Mouse (Mus musculus) gastrocnemius, postnatal 4 days (tissue): ENCODE data around the gene Zfp760. TPM values are rescaled to one million over a fixed set of nuclear protein-coding genes. Genes with fewer than 3 reads are reported as not detected.

Experiments used
- total RNA-seq, 2 experiments: library from RNA; stranded (reverse); gene quantifications; 2 replicates each; pipeline ENCODE4 v1.2.3; 2021

The Zfp760 gene
- total RNA-seq, 2 experiments from 2014 or later = 4.7 to 5.2 TPM

Other genes starting within 250 kb of the Zfp760 start
- 1 to 10 TPM; 2.9 to 3.4 TPM for gene Zfp53, start 218.7 kb upstream of the Zfp760 start, total RNA-seq
- gene Zfp52, start 172.2 kb upstream of the Zfp760 start, total RNA-seq = 1 to 10 TPM; 4.6 to 4.9 TPM
- gene Zfp948, start 140.7 kb upstream of the Zfp760 start, total RNA-seq = 10 to 100 TPM; 10.1 to 10.4 TPM
- gene Zfp983, start 57.1 kb upstream of the Zfp760 start, total RNA-seq = 1 to 10 TPM; 3.2 to 4.4 TPM
- gene Gm10226, start 15.9 kb upstream of the Zfp760 start, total RNA-seq = 1 to 10 TPM; 4.3 to 5.2 TPM
- gene Zfp229, start 23.1 kb downstream of the Zfp760 start, total RNA-seq = 10 to 100 TPM in 1 of 2 experiments, 1 to 10 TPM in 1; 6.7 to 11.1 TPM
- 1 to 10 TPM; 4.4 to 5.1 TPM for gene Zfp820, start 138.0 kb downstream of the Zfp760 start, total RNA-seq
- 1 to 10 TPM; 2.5 to 2.8 TPM for gene Zfp995, start 202.2 kb downstream of the Zfp760 start, total RNA-seq